Mouse (Mus musculus) heart, adult 2 months (tissue): ENCODE measurements around the gene Pigb. TPM values are rescaled to one million over a fixed set of nuclear protein-coding genes. Genes with fewer than 3 reads are reported as not detected.

Source experiments
- DNase-seq, 2 experiments: peaks; one replicate each; pipeline ENCODE4 v3.0.0; 2021
- H3K27ac ChIP-seq: fragments of 200-600 bp; 2 replicates; pipeline ENCODE4 v1.8.1; 2022
- H3K27me3 ChIP-seq: fragments of 200-500 bp; 2 replicates; pipeline ENCODE4 v1.6.1; 2012; ENCODE audit warnings: mild to moderate bottlenecking, low read length, inconsistent platforms, mixed read lengths; ENCODE audit not compliant: control insufficient read depth, insufficient read depth
- H3K36me3 ChIP-seq: fragments of 200-500 bp; 2 replicates; pipeline ENCODE4 v1.6.1; 2012; ENCODE audit warnings: low read length, inconsistent platforms; ENCODE audit not compliant: control insufficient read depth, insufficient read depth
- H3K4me1 ChIP-seq: fragments of 200-500 bp; 2 replicates; pipeline ENCODE4 v1.6.1; 2011; ENCODE audit warnings: low read length; ENCODE audit not compliant: control insufficient read depth, insufficient read depth
- H3K4me3 ChIP-seq: fragments of 200-600 bp; 2 replicates; pipeline ENCODE4 v1.8.1; 2022
- H3K79me2 ChIP-seq: fragments of 200-500 bp; replicated peaks from 2 replicates; pipeline ENCODE4 v1.6.1; 2012; ENCODE audit warnings: mild to moderate bottlenecking, inconsistent platforms, low read length, moderate library complexity, mixed read lengths; ENCODE audit not compliant: control insufficient read depth, insufficient read depth
- H3K9ac ChIP-seq: fragments of 200-500 bp; 2 replicates; pipeline ENCODE4 v1.6.1; 2012; ENCODE audit warnings: low read depth, mild to moderate bottlenecking, control low read depth, inconsistent platforms, low read length, mixed read lengths
- CTCF ChIP-seq: fragments of 200-600 bp; IDR thresholded peaks from 2 replicates; pipeline ENCODE4 v1.8.1; 2022; ENCODE audit warnings: antibody characterized with exemption, mild to moderate bottlenecking, moderate library complexity
- EP300 ChIP-seq: fragments of 200-500 bp; IDR thresholded peaks from 2 replicates; pipeline ENCODE4 v1.6.1; 2011; ENCODE audit warnings: low read depth, low read length, control low read depth; ENCODE audit not compliant: insufficient read depth
- POLR2A ChIP-seq: fragments of 200-500 bp; IDR thresholded peaks from 2 replicates; pipeline ENCODE4 v1.6.1; 2011; ENCODE audit warnings: mild to moderate bottlenecking, low read depth, low read length, control low read depth; ENCODE audit not compliant: insufficient read depth
- WGBS: fragments of 180-500 bp; shearing (Covaris S2); methylation state at CpG from one replicate; pipeline ENCODE4 v1.1.7; 2018; 5-methylcytosine and 5-hydroxymethylcytosine counted together
- intact Hi-C: fragments of 180-260 bp; cut with DNase I; formaldehyde crosslinking; loops from one replicate; pipeline ENCODE4 v1.15.1; 2025
- polyA plus RNA-seq: library from polyadenylated mRNA; depleted of rRNA; stranded (reverse); fragments of >200 nt; gene quantifications from 2 replicates; pipeline ENCODE4 v1.2.3, GENCODE M21; 2012
- total RNA-seq, 2 experiments: library from RNA; stranded (reverse); gene quantifications; 2 replicates each; pipeline ENCODE4 v1.2.3; 2021

The Pigb gene
- total and polyA plus RNA-seq, 3 experiments: 1.6 to 4.5 (median 2.2) TPM

DNA sequence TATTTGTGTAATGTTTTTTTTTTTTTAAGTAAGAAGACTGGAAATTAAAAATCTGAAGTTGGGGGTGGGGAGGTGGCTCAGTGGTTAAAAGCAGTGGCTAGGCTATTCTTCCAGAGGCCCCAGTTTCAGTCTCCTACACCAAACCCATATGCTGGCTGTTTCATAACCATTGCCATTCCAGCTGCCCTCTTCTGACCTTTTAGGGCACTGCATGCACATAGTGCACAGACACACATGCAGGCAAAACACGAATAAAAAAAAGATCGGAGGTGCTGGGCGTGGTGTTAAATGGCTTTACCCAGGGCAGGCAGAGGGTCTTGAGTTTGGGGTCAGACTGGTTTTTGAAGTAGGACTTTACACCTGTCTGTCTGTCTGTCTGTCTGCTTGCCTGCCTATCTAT lies 34.0 kb downstream of the Pigb start:
- peak; percentile 29; the same call in 1 of the 2 replicates for TF ChIP-seq CTCF
- TF ChIP-seq POLR2A: no peak
- TF ChIP-seq EP300: no peak
- no peak overlapping the region for H3K27ac ChIP-seq
- H3K4me3 ChIP-seq: no peak overlapping the region
- H3K79me2 ChIP-seq: no peaks in the 10 kb centered on the region
- H3K4me1 ChIP-seq: no peaks in the 10 kb centered on the region
- intact Hi-C loops: no loop called here
- H3K27me3 ChIP-seq: no peaks in the 10 kb centered on the region
- H3K36me3 ChIP-seq: no peaks in the 10 kb centered on the region
- no peak for DNase-seq
- WGBS: 93% methylated on average over 3 of the region's 3 CpGs
- no peak overlapping the region for H3K9ac ChIP-seq

- TF ChIP-seq CTCF: no peak
- no peak for TF ChIP-seq EP300
- no peak for TF ChIP-seq POLR2A
- Histone ChIP-seq H3K36me3 (no peaks in the 10 kb centered on the region), H3K4me3 (no peak overlapping the region), H3K4me1 (no peaks in the 10 kb centered on the region), H3K79me2 (no peaks in the 10 kb centered on the region), H3K27me3 (no peaks in the 10 kb centered on the region), H3K9ac (no peak overlapping the region), H3K27ac (no peak overlapping the region)
- DNase-seq: no peak
- WGBS: 82% methylated on average over 6 of the region's 6 CpGs
- intact Hi-C loops: no loop called here
These were observed 35.1 kb downstream of the Pigb start for GRCm38 (mm10) chr9:73005106-73005505.

DNA sequence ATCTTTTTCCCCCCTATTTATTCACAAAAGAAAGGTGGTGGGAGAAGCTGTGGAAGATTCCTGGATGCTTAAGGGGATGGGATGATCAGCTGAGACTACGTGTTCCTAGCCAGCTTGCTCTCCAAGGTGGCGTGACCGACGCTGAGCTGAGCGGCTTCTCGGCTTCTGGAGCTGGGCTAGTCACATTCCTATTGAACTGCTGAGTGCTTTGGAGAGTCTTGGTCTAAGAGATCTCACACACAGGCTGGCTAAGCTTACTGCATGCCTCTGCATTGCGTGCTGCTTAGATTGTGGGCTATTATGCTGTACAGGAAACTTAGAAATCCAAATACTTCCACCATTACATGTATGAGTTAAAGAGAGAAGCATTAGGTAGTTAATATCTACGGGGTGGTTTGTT lies 36.1 kb downstream of the Pigb start:
- intact Hi-C loops: no loop called here

DNA sequence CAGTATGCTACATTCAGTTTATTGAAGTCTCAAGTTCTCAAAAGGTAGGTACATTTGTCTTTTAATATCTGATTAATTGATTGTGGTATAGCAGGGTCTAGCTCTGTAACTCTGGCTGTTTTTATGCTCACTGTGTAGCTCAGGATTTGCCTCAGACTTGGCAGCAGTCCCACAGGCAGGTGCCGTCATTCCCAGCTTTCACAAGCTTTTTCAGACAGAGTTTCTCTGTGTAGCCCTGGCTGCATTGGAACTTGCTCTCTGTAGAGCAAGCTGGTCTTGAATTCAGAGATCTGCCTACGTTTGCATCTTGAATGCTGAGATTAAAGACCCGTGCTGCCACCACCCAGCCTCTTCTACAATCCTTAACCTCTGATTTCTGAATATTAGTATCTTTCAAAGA lies 38.0 kb downstream of the Pigb start:
- DNase-seq: no peak
- Histone ChIP-seq H3K27ac (no peak overlapping the region), H3K9ac (no peak overlapping the region), H3K27me3 (no peaks in the 10 kb centered on the region), H3K36me3 (no peaks in the 10 kb centered on the region), H3K4me3 (no peak overlapping the region), H3K79me2 (no peaks in the 10 kb centered on the region), H3K4me1 (no peaks in the 10 kb centered on the region)
- intact Hi-C loops: no loop called here
- TF ChIP-seq EP300 (no peak), POLR2A (no peak), CTCF (no peak)
- WGBS: 69% methylated on average over 3 of the region's 3 CpGs

More for the DNA sequence above, 36.1 kb downstream of the Pigb start:
- no peak for DNase-seq
- no peaks in the 10 kb centered on the region for H3K36me3 ChIP-seq
- no peaks in the 10 kb centered on the region for H3K79me2 ChIP-seq
- no peaks in the 10 kb centered on the region for H3K4me1 ChIP-seq
- TF ChIP-seq CTCF: no peak
- no peak for TF ChIP-seq EP300
- no peak for TF ChIP-seq POLR2A
- 84% methylated on average over 8 of the region's 8 CpGs for WGBS
- H3K9ac ChIP-seq: no peak overlapping the region
- no peak overlapping the region for H3K27ac ChIP-seq
- no peak overlapping the region for H3K4me3 ChIP-seq
- no peaks in the 10 kb centered on the region for H3K27me3 ChIP-seq

- Histone ChIP-seq H3K27ac (no peak overlapping the region), H3K27me3 (no peaks in the 10 kb centered on the region), H3K4me3 (no peak overlapping the region), H3K79me2 (no peaks in the 10 kb centered on the region), H3K36me3 (no peaks in the 10 kb centered on the region), H3K9ac (no peak overlapping the region), H3K4me1 (no peaks in the 10 kb centered on the region)
- intact Hi-C loops: no loop called here
- no peak for DNase-seq
- no peak for TF ChIP-seq CTCF
- no peak for TF ChIP-seq EP300
- TF ChIP-seq POLR2A: no peak
- WGBS: 89% methylated on average over 13 of the region's 13 CpGs
These were observed 38.7 kb downstream of the Pigb start for GRCm38 (mm10) chr9:73001314-73002011.

DNA sequence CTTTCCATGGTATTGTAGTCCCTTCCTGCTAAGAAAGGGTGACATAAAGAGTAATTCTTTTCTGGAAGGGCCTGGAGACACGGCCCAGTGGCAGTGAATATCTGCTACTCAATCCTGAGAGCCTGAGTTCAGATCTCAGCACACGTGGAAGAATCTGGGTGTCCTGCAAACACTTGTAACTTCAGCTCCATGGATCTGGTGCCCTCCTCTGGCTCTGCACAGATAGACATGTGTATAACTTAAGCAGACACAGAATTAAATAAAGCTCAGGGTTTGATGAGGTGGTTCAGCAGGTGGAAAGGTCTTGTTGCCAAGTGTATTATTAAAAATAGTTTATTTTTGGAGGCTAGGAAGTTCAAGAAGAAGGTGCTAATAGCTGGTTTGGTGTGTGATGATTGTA lies 39.7 kb downstream of the Pigb start:
- intact Hi-C loops: no loop called here
- Histone ChIP-seq H3K27ac (no peak overlapping the region), H3K4me3 (no peak overlapping the region), H3K9ac (no peak overlapping the region), H3K27me3 (no peaks in the 10 kb centered on the region), H3K79me2 (no peaks in the 10 kb centered on the region), H3K4me1 (no peaks in the 10 kb centered on the region; the same call in 1 of the 2 replicates), H3K36me3 (no peaks in the 10 kb centered on the region; the same call in 1 of the 2 replicates)
- 66% methylated on average over 2 of the region's 2 CpGs for WGBS
- no peak for DNase-seq
- TF ChIP-seq EP300: no peak
- no peak for TF ChIP-seq POLR2A
- peak; percentile 38 for TF ChIP-seq CTCF
